Mouse (Mus musculus): Measurements from ENCODE around the gene Vhl.

- TF ChIP-seq CTCF (IDR thresholded peaks at IDR 0.05; ENCODE audit: low read depth, low read length) (no peak), TAL1 (conservative IDR thresholded peaks at IDR 0.05; ENCODE audit: low read depth, low read length) (no peak), GATA1 (IDR thresholded peaks at IDR 0.05; ENCODE audit: borderline replicate concordance, low read length) (no peak)
Measured at GRCm38 (mm10) chr6:113655475-113655874, 31.7 kb downstream of the Vhl start.

Data from G1E (cell line).